Mouse (Mus musculus) midbrain, embryonic 10.5 days (tissue): ENCODE results near the gene Arid3a. TPM values are rescaled to one million over a fixed set of nuclear protein-coding genes. Genes with fewer than 3 reads are reported as not detected.
A peak's percentile ranks its signal among the peaks of the same experiment; 100 is the strongest.

Source experiments
- DNase-seq: peaks from one replicate; pipeline ENCODE4 v3.0.0-alpha.2; 2017; ENCODE audit warnings: low spot score
- H3K27ac ChIP-seq: fragments of 300-500 bp; sonication (generic); replicated peaks from 2 replicates; pipeline ENCODE4 v1.5.1; 2016; ENCODE audit warnings: mild to moderate bottlenecking
- H3K27me3 ChIP-seq: fragments of 300-500 bp; sonication (generic); 2 replicates; pipeline ENCODE4 v1.6.1; 2016; ENCODE audit warnings: low read depth, mild to moderate bottlenecking; ENCODE audit not compliant: poor library complexity, severe bottlenecking
- H3K36me3 ChIP-seq: fragments of 300-500 bp; sonication (generic); 2 replicates; pipeline ENCODE4 v1.6.1; 2016; ENCODE audit warnings: mild to moderate bottlenecking, moderate library complexity
- H3K4me1 ChIP-seq: fragments of 300-500 bp; sonication (generic); 2 replicates; pipeline ENCODE4 v1.6.1; 2016
- H3K4me3 ChIP-seq: fragments of 300-500 bp; sonication (generic); 2 replicates; pipeline ENCODE4 v1.5.1; 2016; ENCODE audit warnings: mild to moderate bottlenecking, moderate library complexity
- H3K9me3 ChIP-seq: fragments of 300-500 bp; sonication (generic); replicated peaks from 2 replicates; pipeline ENCODE4 v1.6.1; 2016; ENCODE audit warnings: mild to moderate bottlenecking
- WGBS: fragments of 180-500 bp; shearing (Covaris S2); methylation state at CpG from one replicate; pipeline ENCODE4 v1.1.7; 2016; 5-methylcytosine and 5-hydroxymethylcytosine counted together
- polyA plus RNA-seq: library from polyadenylated mRNA; unstranded; fragments of >200 nt; fragmentation: Nextera tagmentation; extraction: Ambion mirVana; gene quantifications from 2 replicates; pipeline ENCODE4 v1.2.1, GENCODE M21; 2016

Gene Arid3a
- polyA plus RNA-seq, 1 experiment from 2014 or later, result 13.4 TPM

DNA sequence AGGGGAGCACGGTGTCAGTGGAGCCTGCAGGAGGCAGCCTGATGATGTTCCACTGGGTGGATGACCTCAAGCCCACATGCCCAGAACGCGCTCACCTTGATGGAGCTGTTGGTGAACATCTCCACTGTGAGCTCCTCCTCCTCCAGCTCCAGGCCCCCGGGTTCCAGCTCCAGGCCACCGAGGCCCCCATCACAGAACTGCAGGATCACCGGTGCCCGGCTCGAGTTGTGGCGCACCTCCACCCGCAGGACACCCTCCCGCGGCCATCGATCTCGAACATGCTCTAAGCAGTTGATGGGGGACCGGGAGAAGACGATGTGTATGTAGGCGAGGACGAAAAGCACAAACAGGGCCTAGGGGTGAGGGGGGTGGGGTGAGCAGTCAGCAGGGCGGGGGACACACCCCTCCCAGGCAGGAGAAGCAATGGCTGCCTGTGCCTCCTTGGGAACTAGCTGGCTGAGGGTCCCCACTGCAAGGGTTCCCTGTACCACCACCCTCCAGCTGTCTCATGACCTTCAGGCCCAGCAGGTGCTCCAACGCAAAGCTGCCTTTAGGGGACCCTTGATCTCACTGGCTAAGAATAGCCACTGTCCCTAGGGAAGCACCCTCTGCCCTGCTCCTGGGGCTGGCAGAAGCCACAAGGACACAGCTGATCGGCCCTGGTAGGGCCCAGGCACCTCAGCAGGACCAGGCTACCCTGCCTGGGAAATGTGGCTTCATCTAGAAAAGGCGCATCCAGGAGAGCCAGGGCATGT, 52.7 kb downstream of the Arid3a start:
- Histone ChIP-seq H3K27ac (no peak overlapping the region), H3K4me3 (peak overlapping the region; percentile 5; the same call in 1 of the 2 replicates), H3K27me3 (peaks cover 25% of the 10 kb centered on the region), H3K4me1 (peaks cover 28% of the 10 kb centered on the region), H3K9me3 (0 out of 2 replicates have a peak, but pooled peaks cover 8% of the 10 kb centered on the region), H3K36me3 (peaks cover 69% of the 10 kb centered on the region)
- 94% methylated on average over 22 of the region's 22 CpGs for WGBS
- no peak for DNase-seq

DNA sequence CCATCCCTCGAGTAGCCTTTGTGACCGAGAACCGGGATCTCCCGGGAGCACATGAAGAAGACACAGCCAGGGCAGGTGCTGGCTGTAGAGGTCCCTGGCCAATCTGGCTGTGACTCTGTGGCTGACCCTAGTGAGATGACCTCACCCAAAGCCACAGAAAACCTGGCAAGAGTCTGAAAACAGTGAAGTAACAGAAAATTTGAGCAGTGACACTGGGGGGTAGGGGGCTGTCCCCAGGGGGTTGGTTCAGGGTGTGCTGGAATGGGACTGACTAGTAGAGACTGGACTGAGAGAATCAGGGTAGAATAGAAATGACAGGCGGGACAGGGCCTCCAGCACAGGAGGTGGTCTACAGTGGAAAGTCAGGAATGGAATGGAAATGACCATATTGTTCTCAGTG, 56.4 kb downstream of the Arid3a start:
- WGBS, result 85% methylated on average over 5 of the region's 5 CpGs
- no peaks in the 10 kb centered on the region for H3K9me3 ChIP-seq
- DNase-seq, result no peak
- H3K4me1 ChIP-seq, result peaks cover 50% of the 10 kb centered on the region
- H3K36me3 ChIP-seq, result peaks cover 34% of the 10 kb centered on the region
- H3K27me3 ChIP-seq, result peaks cover 23% of the 10 kb centered on the region
- H3K27ac ChIP-seq, result peak overlapping the region; percentile 91
- H3K4me3 ChIP-seq, result peak overlapping the region; percentile 81

GRCm38 (mm10) chr10:79983670-79984069, 56.8 kb downstream of the Arid3a start:
- Histone ChIP-seq H3K4me1 (peaks cover 55% of the 10 kb centered on the region), H3K4me3 (peak overlapping the region; percentile 81), H3K36me3 (peaks cover 29% of the 10 kb centered on the region), H3K27me3 (peaks cover 26% of the 10 kb centered on the region), H3K9me3 (no peaks in the 10 kb centered on the region), H3K27ac (peak overlapping the region; percentile 91)
- 2% methylated on average over 21 of the region's 21 CpGs for WGBS
- DNase-seq, result peak; percentile 67

DNA sequence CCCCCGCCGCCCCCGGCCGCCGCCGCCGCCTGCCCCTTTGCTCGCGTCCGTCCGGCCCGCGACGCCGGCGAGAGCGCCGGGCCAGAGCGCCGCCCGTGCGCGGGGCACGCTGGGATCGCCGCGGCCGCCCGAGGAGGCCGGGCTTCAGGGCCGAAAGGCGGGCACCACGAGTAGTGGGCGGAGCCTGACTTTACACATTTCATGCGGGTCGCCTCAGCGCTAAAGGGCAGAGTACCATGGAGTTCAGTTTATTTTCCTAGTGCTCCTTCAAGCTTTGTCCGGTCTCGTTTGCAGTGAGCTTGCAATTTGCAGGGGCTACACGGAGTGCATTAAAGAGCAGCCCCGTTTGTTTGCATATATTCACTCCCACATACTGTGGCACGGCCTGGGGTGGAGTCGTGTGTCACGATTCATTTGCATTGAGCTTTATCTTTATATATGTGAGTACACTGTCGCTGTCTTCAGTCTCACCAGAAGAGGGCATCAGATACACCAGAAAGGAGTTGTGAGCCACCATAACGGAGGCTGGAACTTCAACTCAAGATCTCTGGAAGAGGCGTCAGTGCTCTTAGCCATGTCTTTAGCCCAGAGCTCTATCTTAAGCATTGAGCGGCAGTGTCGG, 57.5 kb downstream of the Arid3a start, which contains the start of gene Tmem259:
Tmem259 (minus strand) TSS at position 136 of the 622 bp plus-strand sequence.
- Histone ChIP-seq H3K36me3 (peaks cover 23% of the 10 kb centered on the region), H3K4me1 (peaks cover 61% of the 10 kb centered on the region), H3K9me3 (no peaks in the 10 kb centered on the region), H3K27ac (peak within 1 kb of the TSS; percentile 91), H3K27me3 (peaks cover 33% of the 10 kb centered on the region), H3K4me3 (peak within 1 kb of the TSS; percentile 81)
- 1% methylated on average over 49 of the region's 49 CpGs for WGBS
- DNase-seq, result peak; percentile 86

GRCm38 (mm10) chr10:79984871-79985270, 58.0 kb downstream of the Arid3a start:
- H3K4me1 ChIP-seq, result peaks cover 64% of the 10 kb centered on the region
- under 1% methylated on average over 22 of the region's 22 CpGs for WGBS
- H3K27ac ChIP-seq, result peak overlapping the region; percentile 91

DNA sequence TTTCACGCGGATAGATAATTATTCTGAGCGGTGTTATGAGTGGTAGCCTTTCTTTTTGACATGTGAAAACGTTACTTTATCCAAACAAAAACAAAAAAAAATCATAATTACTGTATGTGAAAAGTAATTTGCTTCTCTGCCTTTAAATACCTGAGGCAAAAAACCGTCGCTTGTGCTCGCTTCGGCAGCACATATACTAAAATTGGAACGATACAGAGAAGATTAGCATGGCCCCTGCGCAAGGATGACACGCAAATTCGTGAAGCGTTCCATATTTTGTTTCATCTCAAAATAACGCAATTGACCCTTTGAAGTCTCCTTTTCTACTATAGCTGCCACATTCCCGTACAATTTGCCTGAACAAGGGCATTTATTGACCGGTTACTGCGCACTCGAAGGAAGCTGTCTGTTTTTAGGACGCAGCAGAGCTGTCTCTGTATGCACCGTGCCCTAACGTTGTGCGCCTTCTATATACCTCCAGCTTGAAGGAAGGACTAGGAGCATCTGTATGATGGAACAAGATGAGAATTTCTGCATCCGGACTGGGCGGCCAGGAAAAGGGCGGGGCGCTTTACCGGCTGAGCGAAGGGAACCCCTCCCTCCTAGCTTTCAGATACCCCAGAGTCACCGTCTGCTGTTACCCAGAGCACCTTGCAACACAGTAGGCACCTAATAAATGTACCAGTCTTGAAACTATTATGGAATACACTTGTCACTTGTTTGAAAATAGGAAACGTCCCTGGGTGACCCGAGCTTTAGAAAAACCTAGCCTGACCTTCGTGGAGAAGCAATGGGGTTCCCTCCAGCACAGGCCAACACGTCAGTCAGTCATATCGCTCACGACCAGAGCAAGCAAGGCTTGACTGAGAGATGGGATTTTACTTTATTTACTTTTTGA, 58.7 kb downstream of the Arid3a start:
- Histone ChIP-seq H3K9me3 (no peaks in the 10 kb centered on the region), H3K36me3 (peaks cover 17% of the 10 kb centered on the region), H3K27ac (peak overlapping the region; percentile 91), H3K4me3 (peak overlapping the region; percentile 81), H3K4me1 (peaks cover 68% of the 10 kb centered on the region), H3K27me3 (peaks cover 46% of the 10 kb centered on the region)
- peak; percentile 60 for DNase-seq
- WGBS, result 5% methylated on average over 35 of the region's 35 CpGs

More at GRCm38 (mm10) chr10:79984871-79985270, 58.0 kb downstream of the Arid3a start:
- DNase-seq, result peak; percentile 94
- Histone ChIP-seq H3K36me3 (peaks cover 17% of the 10 kb centered on the region), H3K27me3 (peaks cover 38% of the 10 kb centered on the region), H3K9me3 (no peaks in the 10 kb centered on the region), H3K4me3 (peak overlapping the region; percentile 81)

GRCm38 (mm10) chr10:79986232-79986878, 59.5 kb downstream of the Arid3a start:
- Histone ChIP-seq H3K27ac (peak overlapping the region; percentile 91; the same call in 1 of the 2 replicates), H3K4me3 (peak overlapping the region; percentile 81), H3K9me3 (peaks cover 7% of the 10 kb centered on the region), H3K4me1 (peaks cover 67% of the 10 kb centered on the region), H3K27me3 (peaks cover 53% of the 10 kb centered on the region), H3K36me3 (peaks cover 16% of the 10 kb centered on the region)
- 42% methylated on average over 6 of the region's 6 CpGs for WGBS
- no peak for DNase-seq

DNA sequence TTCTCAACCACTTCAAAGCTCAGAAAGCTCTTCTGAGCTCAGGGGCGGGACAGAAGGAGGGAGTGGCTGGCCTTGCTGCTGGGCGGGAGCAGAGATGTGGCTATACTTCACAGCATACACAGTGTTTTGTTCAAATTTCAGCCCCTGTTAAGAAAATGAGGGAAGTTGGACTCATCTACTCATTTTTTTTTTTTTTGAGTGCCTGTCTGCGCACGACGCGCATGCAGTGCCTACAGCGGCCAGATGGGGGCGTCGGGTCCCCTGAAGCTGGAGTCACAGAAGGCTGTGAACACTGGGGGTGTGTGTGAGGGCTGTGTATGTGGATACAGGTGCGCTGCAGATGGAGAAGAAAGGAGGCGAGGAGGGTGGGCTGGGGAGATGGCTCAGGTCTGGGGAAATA, 60.1 kb downstream of the Arid3a start:
- WGBS, result 4% methylated on average over 11 of the region's 11 CpGs
- H3K9me3 ChIP-seq, result peaks cover 13% of the 10 kb centered on the region
- peaks cover 64% of the 10 kb centered on the region for H3K4me1 ChIP-seq
- H3K4me3 ChIP-seq, result peak overlapping the region; percentile 56; the same call in 1 of the 2 replicates
- DNase-seq, result peak; percentile 85
- peaks cover 53% of the 10 kb centered on the region for H3K27me3 ChIP-seq
- peaks cover 14% of the 10 kb centered on the region; the same call in 1 of the 2 replicates for H3K36me3 ChIP-seq
- no peak overlapping the region for H3K27ac ChIP-seq

- no peak for DNase-seq
- Histone ChIP-seq H3K27ac (peak overlapping the region; percentile 75), H3K36me3 (peaks cover 17% of the 10 kb centered on the region; the same call in 1 of the 2 replicates), H3K4me3 (peak overlapping the region; percentile 56), H3K9me3 (peaks cover 14% of the 10 kb centered on the region), H3K27me3 (peaks cover 53% of the 10 kb centered on the region), H3K4me1 (peaks cover 57% of the 10 kb centered on the region)
- WGBS, result 11% methylated on average over 27 of the region's 27 CpGs
Measured at GRCm38 (mm10) chr10:79987771-79988505, 61.1 kb downstream of the Arid3a start.

GRCm38 (mm10) chr10:79988506-79989271, 61.8 kb downstream of the Arid3a start, which contains the start of gene Cnn2:
TSS of gene Cnn2 (plus strand) at chr10:79988584.
- Histone ChIP-seq H3K27me3 (peaks cover 53% of the 10 kb centered on the region), H3K4me1 (peaks cover 49% of the 10 kb centered on the region), H3K9me3 (peaks cover 14% of the 10 kb centered on the region), H3K4me3 (peak within 1 kb of the TSS; percentile 56), H3K27ac (peak within 1 kb of the TSS; percentile 75), H3K36me3 (peaks cover 22% of the 10 kb centered on the region; the same call in 1 of the 2 replicates)
- DNase-seq, result peak; percentile 63
- WGBS, result 1% methylated on average over 59 of the region's 59 CpGs
